Mouse (Mus musculus) heart, embryonic 10.5 days (tissue): ENCODE results near the gene N4bp1. TPM values are rescaled to one million over a fixed set of nuclear protein-coding genes. Genes with fewer than 3 reads are reported as not detected.

Source experiments
- DNase-seq: peaks from one replicate; pipeline ENCODE4 v3.0.0-alpha.2; 2017; ENCODE audit warnings: low spot score
- H3K27ac ChIP-seq: fragments of 300-500 bp; sonication (generic); 2 replicates; pipeline ENCODE4 v1.5.1; 2016; ENCODE audit warnings: mild to moderate bottlenecking
- H3K27me3 ChIP-seq: fragments of 300-500 bp; sonication (generic); 2 replicates; pipeline ENCODE4 v1.6.1; 2016; ENCODE audit warnings: mild to moderate bottlenecking; ENCODE audit not compliant: poor library complexity, insufficient read depth, severe bottlenecking
- H3K36me3 ChIP-seq: fragments of 300-500 bp; sonication (generic); 2 replicates; pipeline ENCODE4 v1.6.1; 2016; ENCODE audit warnings: mild to moderate bottlenecking, moderate library complexity
- H3K4me1 ChIP-seq: fragments of 300-500 bp; sonication (generic); 2 replicates; pipeline ENCODE4 v1.6.1; 2016; ENCODE audit warnings: mild to moderate bottlenecking
- H3K4me3 ChIP-seq: fragments of 300-500 bp; sonication (generic); 2 replicates; pipeline ENCODE4 v1.5.1; 2016; ENCODE audit warnings: mild to moderate bottlenecking, moderate library complexity
- H3K9me3 ChIP-seq: fragments of 300-500 bp; sonication (generic); 2 replicates; pipeline ENCODE4 v1.6.1; 2016; ENCODE audit warnings: mild to moderate bottlenecking, moderate library complexity
- WGBS: fragments of 180-500 bp; shearing (Covaris S2); methylation state at CpG from one replicate; pipeline ENCODE4 v1.1.7; 2016; 5-methylcytosine and 5-hydroxymethylcytosine counted together
- polyA plus RNA-seq: library from polyadenylated mRNA; unstranded; fragments of >200 nt; fragmentation: Nextera tagmentation; extraction: Ambion mirVana; gene quantifications from 2 replicates; pipeline ENCODE4 v1.2.1, GENCODE M21; 2016

Gene N4bp1
- polyA plus RNA-seq, 1 experiment from 2014 or later = 9.9 TPM

GRCm38 (mm10) chr8:86760746-86761145, 124.3 kb downstream of the N4bp1 start:
- no peak for DNase-seq
- WGBS = 84% methylated on average over 6 of the region's 6 CpGs
- H3K27me3 ChIP-seq = 0 out of 2 replicates have a peak, but pooled peaks cover 3% of the 10 kb centered on the region
- H3K36me3 ChIP-seq = no peaks in the 10 kb centered on the region
- H3K4me3 ChIP-seq = no peak overlapping the region
- no peaks in the 10 kb centered on the region for H3K9me3 ChIP-seq
- no peak overlapping the region for H3K27ac ChIP-seq
- H3K4me1 ChIP-seq = peaks cover 5% of the 10 kb centered on the region; the same call in 1 of the 2 replicates

- no peak overlapping the region for H3K4me3 ChIP-seq
- DNase-seq = no peak
- H3K27ac ChIP-seq = no peak overlapping the region
- 32% methylated on average over 4 of the region's 4 CpGs for WGBS
- H3K4me1 ChIP-seq = peaks cover 5% of the 10 kb centered on the region; the same call in 1 of the 2 replicates
- no peaks in the 10 kb centered on the region for H3K9me3 ChIP-seq
- 0 out of 2 replicates have a peak, but pooled peaks cover 3% of the 10 kb centered on the region for H3K27me3 ChIP-seq
- no peaks in the 10 kb centered on the region for H3K36me3 ChIP-seq
Observed at GRCm38 (mm10) chr8:86759090-86759491, 126.0 kb downstream of the N4bp1 start.

GRCm38 (mm10) chr8:86758651-86759050, 126.4 kb downstream of the N4bp1 start:
- H3K4me3 ChIP-seq = no peak overlapping the region
- no peak overlapping the region for H3K27ac ChIP-seq
- 0 out of 2 replicates have a peak, but pooled peaks cover 3% of the 10 kb centered on the region for H3K27me3 ChIP-seq
- no peaks in the 10 kb centered on the region for H3K36me3 ChIP-seq
- no peaks in the 10 kb centered on the region for H3K9me3 ChIP-seq
- H3K4me1 ChIP-seq = peaks cover 5% of the 10 kb centered on the region; the same call in 1 of the 2 replicates
- 69% methylated on average over 3 of the region's 3 CpGs for WGBS
- no peak for DNase-seq

Other genes with a start within 250 kb of the N4bp1 start
- 2.9 and 4.8 TPM in 2 replicates for gene Gm10638, start 139.6 kb downstream of the N4bp1 start, polyA plus RNA-seq
- 29.6 and 39.9 TPM in 2 replicates for gene Siah1a, start 139.3 kb downstream of the N4bp1 start, polyA plus RNA-seq